Mouse (Mus musculus): ENCODE results near the gene Rpl4. TPM values are rescaled to one million over a fixed set of nuclear protein-coding genes. Genes with fewer than 3 reads are reported as not detected.
"Not testable (repeated sequence)": the region's sequence is repeated elsewhere in the genome, so short reads cannot be mapped to it uniquely, and the experiment has no call there.

Rpl4 gene
- polyA plus RNA-seq, 1 experiment from 2014 or later: 1,355 TPM

- H3K9ac ChIP-seq (ENCODE audit: low read length): no peak overlapping the region
- WGBS: 93% methylated on average over 5 of the region's 5 CpGs
- H3K4me1 ChIP-seq (ENCODE audit: control insufficient read depth, insufficient read depth, low read length): no peaks in the 10 kb centered on the region
- no peak overlapping the region for H3K4me3 ChIP-seq (ENCODE audit: low read depth, low read length)
- DNase-seq (ENCODE audit: low spot score) (no peak), ATAC-seq (ENCODE audit: insufficient number of reproducible peaks, low FRiP score, low TSS enrichment, low read depth) (no peak)
- no peaks in the 10 kb centered on the region for H3K9me3 ChIP-seq (ENCODE audit: control insufficient read depth, low read length)
- no peaks in the 10 kb centered on the region for H3K27me3 ChIP-seq (ENCODE audit: control insufficient read depth, insufficient read depth, low read length)
- no peak overlapping the region for H3K4me2 ChIP-seq (ENCODE audit: low read depth, severe bottlenecking)
- no peak overlapping the region for H3K27ac ChIP-seq (replicated peaks; ENCODE audit: low read depth, low read length)
- H3K36me3 ChIP-seq (ENCODE audit: control insufficient read depth, insufficient read depth, low read length): peaks cover 22% of the 10 kb centered on the region
These were observed 12.7 kb upstream of the Rpl4 start for GRCm38 (mm10) chr9:64160471-64160870.

- H3K4me1 ChIP-seq (ENCODE audit: control insufficient read depth, insufficient read depth, low read length); H3K27me3 ChIP-seq (ENCODE audit: control insufficient read depth, insufficient read depth, low read length); ATAC-seq (ENCODE audit: insufficient number of reproducible peaks, low FRiP score, low TSS enrichment, low read depth); DNase-seq (ENCODE audit: low spot score); H3K36me3 ChIP-seq (ENCODE audit: control insufficient read depth, insufficient read depth, low read length); H3K4me2 ChIP-seq (ENCODE audit: low read depth, severe bottlenecking); H3K9ac ChIP-seq (ENCODE audit: low read length); H3K4me3 ChIP-seq (ENCODE audit: low read depth, low read length); H3K9me3 ChIP-seq (ENCODE audit: control insufficient read depth, low read length); H3K27ac ChIP-seq (replicated peaks; ENCODE audit: low read depth, low read length): not testable (repeated sequence)
- 81% methylated on average over 3 of the region's 3 CpGs for WGBS
These were observed 3.2 kb upstream of the Rpl4 start for GRCm38 (mm10) chr9:64169967-64170366.

GRCm38 (mm10) chr9:64172145-64172815, 895 bp upstream of the Rpl4 start:
- Histone ChIP-seq H3K4me3 (ENCODE audit: low read depth, low read length) (peak overlapping the region; percentile 97), H3K9me3 (ENCODE audit: control insufficient read depth, low read length) (no peaks in the 10 kb centered on the region), H3K4me2 (ENCODE audit: low read depth, severe bottlenecking) (peak overlapping the region; percentile 82), H3K36me3 (ENCODE audit: control insufficient read depth, insufficient read depth, low read length) (peaks cover 20% of the 10 kb centered on the region), H3K27ac (replicated peaks; ENCODE audit: low read depth, low read length) (peak overlapping the region; percentile 91), H3K27me3 (ENCODE audit: control insufficient read depth, insufficient read depth, low read length) (no peaks in the 10 kb centered on the region), H3K9ac (ENCODE audit: low read length) (peak overlapping the region; percentile 89), H3K4me1 (ENCODE audit: control insufficient read depth, insufficient read depth, low read length) (peaks cover 3% of the 10 kb centered on the region; the same call in 1 of the 2 replicates)
- DNase-seq (ENCODE audit: low spot score) (no peak), ATAC-seq (ENCODE audit: insufficient number of reproducible peaks, low FRiP score, low TSS enrichment, low read depth) (no peak)
- WGBS: 4% methylated on average over 18 of the region's 18 CpGs

- no peak; the same call in 1 of the 2 replicates for ATAC-seq (ENCODE audit: insufficient number of reproducible peaks, low FRiP score, low TSS enrichment, low read depth)
- Histone ChIP-seq H3K4me3 (ENCODE audit: low read depth, low read length) (peak overlapping the region; percentile 97), H3K4me2 (ENCODE audit: low read depth, severe bottlenecking) (peak overlapping the region; percentile 65), H3K4me1 (ENCODE audit: control insufficient read depth, insufficient read depth, low read length) (peaks cover 3% of the 10 kb centered on the region; the same call in 1 of the 2 replicates), H3K27me3 (ENCODE audit: control insufficient read depth, insufficient read depth, low read length) (no peaks in the 10 kb centered on the region), H3K9ac (ENCODE audit: low read length) (peak overlapping the region; percentile 89), H3K36me3 (ENCODE audit: control insufficient read depth, insufficient read depth, low read length) (peaks cover 24% of the 10 kb centered on the region), H3K9me3 (ENCODE audit: control insufficient read depth, low read length) (no peaks in the 10 kb centered on the region), H3K27ac (replicated peaks; ENCODE audit: low read depth, low read length) (peak overlapping the region; percentile 91; the same call in 1 of the 2 replicates)
- no peak for DNase-seq (ENCODE audit: low spot score)
- under 1% methylated on average over 16 of the region's 16 CpGs for WGBS
These were observed 568 bp downstream of the Rpl4 start for GRCm38 (mm10) chr9:64173666-64174220.

- Histone ChIP-seq H3K4me2 (ENCODE audit: low read depth, severe bottlenecking) (peak overlapping the region; percentile 65), H3K9ac (ENCODE audit: low read length) (peak overlapping the region; percentile 89), H3K36me3 (ENCODE audit: control insufficient read depth, insufficient read depth, low read length) (peaks cover 24% of the 10 kb centered on the region), H3K9me3 (ENCODE audit: control insufficient read depth, low read length) (no peaks in the 10 kb centered on the region), H3K27me3 (ENCODE audit: control insufficient read depth, insufficient read depth, low read length) (no peaks in the 10 kb centered on the region), H3K27ac (replicated peaks; ENCODE audit: low read depth, low read length) (no peak overlapping the region), H3K4me1 (ENCODE audit: control insufficient read depth, insufficient read depth, low read length) (peaks cover 3% of the 10 kb centered on the region; the same call in 1 of the 2 replicates), H3K4me3 (ENCODE audit: low read depth, low read length) (peak overlapping the region; percentile 97)
- DNase-seq (ENCODE audit: low spot score) (no peak), ATAC-seq (ENCODE audit: insufficient number of reproducible peaks, low FRiP score, low TSS enrichment, low read depth) (no peak)
These were observed 1.2 kb downstream of the Rpl4 start for GRCm38 (mm10) chr9:64174341-64174740.

- 72% methylated on average over 8 of the region's 8 CpGs for WGBS
These were observed 1.6 kb downstream of the Rpl4 start for GRCm38 (mm10) chr9:64174766-64175165.

GRCm38 (mm10) chr9:64175378-64175777, 2.2 kb downstream of the Rpl4 start:
- H3K9me3 ChIP-seq (ENCODE audit: control insufficient read depth, low read length): no peaks in the 10 kb centered on the region
- no peak overlapping the region for H3K27ac ChIP-seq (replicated peaks; ENCODE audit: low read depth, low read length)
- H3K27me3 ChIP-seq (ENCODE audit: control insufficient read depth, insufficient read depth, low read length): no peaks in the 10 kb centered on the region
- H3K4me2 ChIP-seq (ENCODE audit: low read depth, severe bottlenecking): no peak overlapping the region
- 86% methylated on average over 11 of the region's 11 CpGs for WGBS
- peaks cover 24% of the 10 kb centered on the region for H3K36me3 ChIP-seq (ENCODE audit: control insufficient read depth, insufficient read depth, low read length)
- peaks cover 9% of the 10 kb centered on the region; the same call in 1 of the 2 replicates for H3K4me1 ChIP-seq (ENCODE audit: control insufficient read depth, insufficient read depth, low read length)
- no peak overlapping the region for H3K9ac ChIP-seq (ENCODE audit: low read length)
- no peak for DNase-seq (ENCODE audit: low spot score)
- no peak overlapping the region for H3K4me3 ChIP-seq (ENCODE audit: low read depth, low read length)
- no peak for ATAC-seq (ENCODE audit: insufficient number of reproducible peaks, low FRiP score, low TSS enrichment, low read depth)

More at GRCm38 (mm10) chr9:64174766-64175165, 1.6 kb downstream of the Rpl4 start:
- Histone ChIP-seq H3K4me1 (ENCODE audit: control insufficient read depth, insufficient read depth, low read length) (peaks cover 5% of the 10 kb centered on the region; the same call in 1 of the 2 replicates), H3K4me2 (ENCODE audit: low read depth, severe bottlenecking) (peak overlapping the region; percentile 65; the same call in 1 of the 2 replicates), H3K9me3 (ENCODE audit: control insufficient read depth, low read length) (no peaks in the 10 kb centered on the region), H3K4me3 (ENCODE audit: low read depth, low read length) (peak overlapping the region; percentile 97), H3K27me3 (ENCODE audit: control insufficient read depth, insufficient read depth, low read length) (no peaks in the 10 kb centered on the region), H3K27ac (replicated peaks; ENCODE audit: low read depth, low read length) (no peak overlapping the region), H3K9ac (ENCODE audit: low read length) (no peak overlapping the region), H3K36me3 (ENCODE audit: control insufficient read depth, insufficient read depth, low read length) (peaks cover 24% of the 10 kb centered on the region)
- no peak for DNase-seq (ENCODE audit: low spot score)
- no peak for ATAC-seq (ENCODE audit: insufficient number of reproducible peaks, low FRiP score, low TSS enrichment, low read depth)

- Histone ChIP-seq H3K4me1 (ENCODE audit: control insufficient read depth, insufficient read depth, low read length) (peaks cover 9% of the 10 kb centered on the region; the same call in 1 of the 2 replicates), H3K27ac (replicated peaks; ENCODE audit: low read depth, low read length) (no peak overlapping the region), H3K4me3 (ENCODE audit: low read depth, low read length) (peak overlapping the region; percentile 54; the same call in 1 of the 2 replicates), H3K36me3 (ENCODE audit: control insufficient read depth, insufficient read depth, low read length) (peaks cover 27% of the 10 kb centered on the region), H3K9me3 (ENCODE audit: control insufficient read depth, low read length) (no peaks in the 10 kb centered on the region), H3K27me3 (ENCODE audit: control insufficient read depth, insufficient read depth, low read length) (no peaks in the 10 kb centered on the region), H3K9ac (ENCODE audit: low read length) (no peak overlapping the region), H3K4me2 (ENCODE audit: low read depth, severe bottlenecking) (peak overlapping the region; percentile 63; the same call in 1 of the 2 replicates)
- DNase-seq (ENCODE audit: low spot score) (peak; percentile 54), ATAC-seq (ENCODE audit: insufficient number of reproducible peaks, low FRiP score, low TSS enrichment, low read depth) (0 out of 2 replicates have a peak, but pooled peaks have one; percentile 28)
- 49% methylated on average over 3 of the region's 3 CpGs for WGBS
These were observed 5.4 kb downstream of the Rpl4 start for GRCm38 (mm10) chr9:64178610-64178973.

Data from limb, embryonic 11.5 days (tissue).